Mouse (Mus musculus) embryonic facial prominence, embryonic 11.5 days (tissue): Measurements from ENCODE around the gene Kpna2. TPM values are rescaled to one million over a fixed set of nuclear protein-coding genes. Genes with fewer than 3 reads are reported as not detected.
"Not testable (repeated sequence)": the region's sequence is repeated elsewhere in the genome, so short reads cannot be mapped to it uniquely, and the experiment has no call there.

Experiments used
- ATAC-seq: fragments of 200-750 bp; cut with Nextera tagmentation; replicated peaks from 2 replicates; pipeline ENCODE4 v1.8.0; 2017; ENCODE audit warnings: low read depth; ENCODE audit not compliant: insufficient number of reproducible peaks, low FRiP score, low TSS enrichment
- DNase-seq: peaks from one replicate; pipeline ENCODE4 v3.0.0-alpha.2; 2015; ENCODE audit warnings: low spot score
- H3K27ac ChIP-seq: fragments of 300-500 bp; sonication (generic); replicated peaks from 2 replicates; pipeline ENCODE4 v1.5.1; 2014; ENCODE audit warnings: mild to moderate bottlenecking, low read depth, low read length, control low read depth
- H3K27me3 ChIP-seq: fragments of 300-500 bp; sonication (generic); 2 replicates; pipeline ENCODE4 v1.6.1; 2014; ENCODE audit warnings: mild to moderate bottlenecking, low read length, moderate library complexity, mixed read lengths; ENCODE audit not compliant: control insufficient read depth, insufficient read depth
- H3K36me3 ChIP-seq: fragments of 300-500 bp; sonication (generic); replicated peaks from 2 replicates; pipeline ENCODE4 v1.6.1; 2014; ENCODE audit warnings: low read depth, mild to moderate bottlenecking, low read length, moderate library complexity, mixed read lengths; ENCODE audit not compliant: control insufficient read depth, insufficient read depth
- H3K4me1 ChIP-seq: fragments of 300-500 bp; sonication (generic); 2 replicates; pipeline ENCODE4 v1.6.1; 2014; ENCODE audit warnings: low read length, mixed read lengths; ENCODE audit not compliant: control insufficient read depth, insufficient read depth
- H3K4me2 ChIP-seq: fragments of 300-500 bp; sonication (generic); 2 replicates; pipeline ENCODE4 v1.6.1; 2014; ENCODE audit warnings: low read depth, mild to moderate bottlenecking, control low read depth, low read length, moderate library complexity
- H3K4me3 ChIP-seq: fragments of 300-500 bp; sonication (generic); 2 replicates; pipeline ENCODE4 v1.5.1; 2014; ENCODE audit warnings: low read depth, low read length, control low read depth
- H3K9ac ChIP-seq: fragments of 300-500 bp; sonication (generic); replicated peaks from 2 replicates; pipeline ENCODE4 v1.6.1; 2014; ENCODE audit warnings: mild to moderate bottlenecking, control low read depth, low read length
- H3K9me3 ChIP-seq: fragments of 300-500 bp; sonication (generic); replicated peaks from 2 replicates; pipeline ENCODE4 v1.6.1; 2016; ENCODE audit warnings: mild to moderate bottlenecking, low read length, inconsistent platforms, mixed read lengths; ENCODE audit not compliant: control insufficient read depth
- WGBS: fragments of 180-500 bp; shearing (Covaris S2); extraction: QIAGEN DNeasy Blood & Tissue Kit; methylation state at CpG from one replicate; pipeline ENCODE4 v1.1.7; 2014; 5-methylcytosine and 5-hydroxymethylcytosine counted together
- polyA plus RNA-seq: library from polyadenylated mRNA; unstranded; fragments of >200 nt; fragmentation: Nextera tagmentation; extraction: Ambion mirVana; gene quantifications from 2 replicates; pipeline ENCODE4 v1.2.1, GENCODE M21; 2014

The Kpna2 gene
- polyA plus RNA-seq, 1 experiment from 2014 or later, result 680 TPM

- no peaks in the 10 kb centered on the region for H3K9me3 ChIP-seq
- no peaks in the 10 kb centered on the region for H3K36me3 ChIP-seq
- WGBS, result 91% methylated on average over 1 of the region's 1 CpGs
- no peak overlapping the region for H3K27ac ChIP-seq
- H3K27me3 ChIP-seq, result no peaks in the 10 kb centered on the region
- ATAC-seq (no peak), DNase-seq (no peak)
- H3K4me2 ChIP-seq, result no peak overlapping the region
- no peak overlapping the region for H3K9ac ChIP-seq
- no peak overlapping the region for H3K4me3 ChIP-seq
- H3K4me1 ChIP-seq, result no peaks in the 10 kb centered on the region
Measured at GRCm38 (mm10) chr11:107005538-107005937, 6.2 kb upstream of the Kpna2 start.

GRCm38 (mm10) chr11:107001760-107002675 lies 2.7 kb upstream of the Kpna2 start:
- Histone ChIP-seq H3K9ac (no peak overlapping the region), H3K36me3 (no peaks in the 10 kb centered on the region), H3K4me1 (no peaks in the 10 kb centered on the region; the same call in 1 of the 2 replicates), H3K4me3 (no peak overlapping the region), H3K27me3 (no peaks in the 10 kb centered on the region), H3K4me2 (no peak overlapping the region), H3K9me3 (no peaks in the 10 kb centered on the region), H3K27ac (peak overlapping the region; percentile 16; the same call in 1 of the 2 replicates)
- DNase-seq (peak; percentile 78), ATAC-seq (0 out of 2 replicates have a peak, but pooled peaks have one; percentile 29)
- 53% methylated on average over 7 of the region's 8 CpGs for WGBS

GRCm38 (mm10) chr11:106999949-107000513 lies 690 bp upstream of the Kpna2 start:
- Histone ChIP-seq H3K27me3 (no peaks in the 10 kb centered on the region), H3K27ac (0 out of 2 replicates have a peak overlapping the region, but pooled peaks have one; percentile 52), H3K9ac (peak overlapping the region; percentile 65), H3K36me3 (peaks cover 2% of the 10 kb centered on the region), H3K9me3 (no peaks in the 10 kb centered on the region), H3K4me3 (peak overlapping the region; percentile 23; the same call in 1 of the 2 replicates), H3K4me1 (no peaks in the 10 kb centered on the region; the same call in 1 of the 2 replicates), H3K4me2 (peak overlapping the region; percentile 45)
- no peak for DNase-seq
- ATAC-seq, result no peak
- WGBS, result 85% methylated on average over 9 of the region's 9 CpGs

- Histone ChIP-seq H3K9ac (peak overlapping the region; percentile 91), H3K9me3 (no peaks in the 10 kb centered on the region), H3K4me1 (no peaks in the 10 kb centered on the region; the same call in 1 of the 2 replicates), H3K36me3 (peaks cover 6% of the 10 kb centered on the region), H3K27ac (peak overlapping the region; percentile 89), H3K4me3 (peak overlapping the region; percentile 76), H3K27me3 (no peaks in the 10 kb centered on the region), H3K4me2 (peak overlapping the region; percentile 43)
- DNase-seq, result peak; percentile 43
- WGBS, result under 1% methylated on average over 26 of the region's 26 CpGs
- ATAC-seq, result 0 out of 2 replicates have a peak, but pooled peaks have one; percentile 11
Measured at GRCm38 (mm10) chr11:106998651-106999150, 640 bp downstream of the Kpna2 start.

GRCm38 (mm10) chr11:106997976-106998375 lies 1.4 kb downstream of the Kpna2 start:
- Histone ChIP-seq H3K9ac (peak overlapping the region; percentile 91), H3K4me1 (no peaks in the 10 kb centered on the region; the same call in 1 of the 2 replicates), H3K4me2 (peak overlapping the region; percentile 43), H3K4me3 (peak overlapping the region; percentile 76), H3K36me3 (peaks cover 6% of the 10 kb centered on the region), H3K9me3 (no peaks in the 10 kb centered on the region), H3K27me3 (no peaks in the 10 kb centered on the region), H3K27ac (no peak overlapping the region)
- DNase-seq, result no peak
- 24% methylated on average over 5 of the region's 5 CpGs for WGBS
- ATAC-seq, result no peak

- H3K4me1 ChIP-seq, DNase-seq, H3K36me3 ChIP-seq, H3K9ac ChIP-seq, H3K9me3 ChIP-seq, ATAC-seq, H3K27me3 ChIP-seq, H3K4me3 ChIP-seq, H3K4me2 ChIP-seq, H3K27ac ChIP-seq: not testable (repeated sequence)
- 98% methylated on average over 7 of the region's 7 CpGs for WGBS
Measured at GRCm38 (mm10) chr11:106996492-106996891, 2.8 kb downstream of the Kpna2 start.

- Histone ChIP-seq H3K9me3 (no peaks in the 10 kb centered on the region), H3K4me1 (no peaks in the 10 kb centered on the region; the same call in 1 of the 2 replicates), H3K4me2 (no peak overlapping the region), H3K27ac (no peak overlapping the region), H3K9ac (no peak overlapping the region), H3K27me3 (no peaks in the 10 kb centered on the region), H3K36me3 (peaks cover 9% of the 10 kb centered on the region), H3K4me3 (no peak overlapping the region)
- 81% methylated on average over 3 of the region's 3 CpGs for WGBS
- ATAC-seq, result no peak
- no peak for DNase-seq
Measured at GRCm38 (mm10) chr11:106994246-106995085, 4.9 kb downstream of the Kpna2 start.
